Mouse (Mus musculus) layer of hippocampus, adult 8-10 months (tissue): ENCODE data around the gene Aldh1a3. TPM values are rescaled to one million over a fixed set of nuclear protein-coding genes. Genes with fewer than 3 reads are reported as not detected.

Experiments used
- DNase-seq, 2 experiments: peaks; one replicate each; pipeline ENCODE4 v3.0.0; 2022; ENCODE audit warnings: low spot score in 2 of 2
- total RNA-seq, 4 experiments: library from RNA; stranded (reverse); gene quantifications; 2 replicates each; pipeline ENCODE4 v1.2.4; 2022

Aldh1a3 gene
- total RNA-seq, 4 experiments from 2014 or later = 0.50 to 1.6 (median 1.0) TPM

- no peak for DNase-seq
Measured at GRCm38 (mm10) chr7:66418981-66419380, 8.3 kb downstream of the Aldh1a3 start.

GRCm38 (mm10) chr7:66416829-66417228 is 10.5 kb downstream of the Aldh1a3 start:
- DNase-seq = no peak

- DNase-seq = no peak
Measured at GRCm38 (mm10) chr7:66413093-66413492, 14.2 kb downstream of the Aldh1a3 start.

- DNase-seq = no peak
Measured at GRCm38 (mm10) chr7:66409433-66409832, 17.9 kb downstream of the Aldh1a3 start.

- no peak for DNase-seq
Measured at GRCm38 (mm10) chr7:66406971-66407370, 20.3 kb downstream of the Aldh1a3 start.

- DNase-seq = no peak
Measured at GRCm38 (mm10) chr7:66405951-66406721, 21.2 kb downstream of the Aldh1a3 start.

GRCm38 (mm10) chr7:66405541-66405940 is 21.8 kb downstream of the Aldh1a3 start:
- DNase-seq = no peak

GRCm38 (mm10) chr7:66404802-66405201 is 22.5 kb downstream of the Aldh1a3 start:
- no peak for DNase-seq

- no peak for DNase-seq
Measured at GRCm38 (mm10) chr7:66404141-66404540, 23.2 kb downstream of the Aldh1a3 start.

- no peak for DNase-seq
Measured at GRCm38 (mm10) chr7:66402876-66403275, 24.4 kb downstream of the Aldh1a3 start.

- DNase-seq = no peak
Measured at GRCm38 (mm10) chr7:66401605-66402004, 25.7 kb downstream of the Aldh1a3 start.

- DNase-seq = no peak
Measured at GRCm38 (mm10) chr7:66397288-66397687, 30.0 kb downstream of the Aldh1a3 start.

GRCm38 (mm10) chr7:66388621-66389532 is 38.4 kb downstream of the Aldh1a3 start:
- peak; percentile 40 to 62 for DNase-seq

- no peak for DNase-seq
Measured at GRCm38 (mm10) chr7:66387813-66388521, 39.4 kb downstream of the Aldh1a3 start, which contains the start of gene Lrrk1. Gene Lrrk1 (minus strand): TSS chr7:66388350.

GRCm38 (mm10) chr7:66387419-66387812 is 39.9 kb downstream of the Aldh1a3 start:
- no peak for DNase-seq

- no peak for DNase-seq
Measured at GRCm38 (mm10) chr7:66386411-66386810, 40.9 kb downstream of the Aldh1a3 start.

- DNase-seq = no peak
Measured at GRCm38 (mm10) chr7:66385826-66386225, 41.5 kb downstream of the Aldh1a3 start.

- no peak for DNase-seq
Measured at GRCm38 (mm10) chr7:66384891-66385290, 42.4 kb downstream of the Aldh1a3 start.

GRCm38 (mm10) chr7:66384213-66384612 is 43.1 kb downstream of the Aldh1a3 start:
- DNase-seq = no peak

- no peak for DNase-seq
Measured at GRCm38 (mm10) chr7:66376560-66376959, 50.8 kb downstream of the Aldh1a3 start.

GRCm38 (mm10) chr7:66375736-66376135 is 51.6 kb downstream of the Aldh1a3 start:
- DNase-seq = no peak

- no peak for DNase-seq
Measured at GRCm38 (mm10) chr7:66373391-66373790, 53.9 kb downstream of the Aldh1a3 start.
